Mouse (Mus musculus): Measurements from ENCODE around the gene Cd70.

DNA sequence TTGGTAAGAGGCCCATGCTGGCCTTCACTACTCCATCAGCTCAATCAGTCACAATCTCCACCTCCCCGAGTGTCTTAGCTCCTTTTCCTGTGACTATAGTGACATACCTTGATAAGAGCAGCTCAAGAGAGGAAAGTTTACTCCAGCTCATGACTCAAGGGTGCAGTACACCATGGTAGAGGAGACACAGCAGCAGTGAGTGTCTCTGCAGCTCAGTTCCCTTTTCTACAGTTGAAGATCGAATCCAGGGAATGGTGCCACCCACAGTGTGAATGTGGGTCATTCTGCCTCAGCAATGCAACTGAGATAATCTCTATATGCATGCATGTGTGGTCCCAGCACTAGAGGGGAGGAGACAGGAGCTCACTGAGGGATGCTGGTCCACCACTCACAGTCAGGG lies 36.1 kb upstream of the Cd70 start:
- no peak for TF ChIP-seq CTCF (IDR thresholded peaks at IDR 0.05; ENCODE audit: low read depth)
- no peak for TF ChIP-seq EP300 (optimal IDR thresholded peaks at IDR 0.05)
